Mouse (Mus musculus): ENCODE measurements around the gene Prepl.

Gene Prepl

DNA sequence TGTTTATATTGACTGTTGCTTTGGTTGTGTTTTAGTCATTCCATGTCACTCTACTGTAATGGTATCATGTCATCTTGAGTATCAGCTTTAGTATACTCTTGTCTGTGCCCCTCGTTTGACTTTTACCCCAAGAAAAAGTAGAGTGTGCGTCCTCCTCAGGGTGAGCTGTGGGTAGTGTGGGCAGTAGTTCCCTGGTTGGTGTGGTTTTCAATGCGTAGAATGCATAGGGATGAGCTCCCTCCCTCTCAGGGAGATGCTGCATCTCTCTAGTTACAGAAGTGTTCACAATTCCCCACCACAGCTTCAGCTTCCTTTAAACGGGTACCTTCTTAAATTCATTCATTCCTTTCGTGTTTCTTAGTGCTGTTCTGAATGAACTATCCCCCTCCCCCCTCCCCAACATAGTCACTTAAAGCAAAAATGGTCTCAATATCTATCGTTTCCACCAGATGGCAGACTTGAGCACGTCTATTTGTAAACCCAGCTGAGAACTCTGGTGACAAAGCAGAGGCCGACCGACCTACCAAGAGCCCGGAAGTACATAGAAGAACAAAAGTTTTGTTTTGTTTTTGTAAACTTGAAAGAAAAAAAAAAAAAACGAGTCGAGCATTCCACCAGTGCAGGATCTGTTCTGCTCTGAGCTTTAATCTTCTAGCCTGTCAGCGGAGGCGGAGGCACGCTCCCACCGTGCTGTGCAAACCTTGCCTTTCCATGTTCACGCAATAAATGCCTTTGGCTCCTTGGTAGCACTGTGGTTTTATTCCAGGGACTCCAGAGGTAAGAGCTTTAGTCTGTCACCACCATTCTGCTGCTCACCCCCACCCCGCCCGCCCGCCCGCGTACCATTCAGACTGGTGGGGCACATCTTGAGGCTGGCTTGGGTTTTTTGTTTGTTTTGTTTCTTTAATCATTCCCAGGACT, 66.5 kb downstream of the Prepl start:
- peak; percentile 90 for DNase-seq (ENCODE audit: low read depth, low spot score)

GRCm38 (mm10) chr17:85020343-85020742, 69.7 kb downstream of the Prepl start:
- no peak for DNase-seq (ENCODE audit: low read depth, low spot score)

- DNase-seq (ENCODE audit: low read depth, low spot score) = peak; percentile 53
Observed at GRCm38 (mm10) chr17:85018794-85019193, 71.2 kb downstream of the Prepl start.

DNA sequence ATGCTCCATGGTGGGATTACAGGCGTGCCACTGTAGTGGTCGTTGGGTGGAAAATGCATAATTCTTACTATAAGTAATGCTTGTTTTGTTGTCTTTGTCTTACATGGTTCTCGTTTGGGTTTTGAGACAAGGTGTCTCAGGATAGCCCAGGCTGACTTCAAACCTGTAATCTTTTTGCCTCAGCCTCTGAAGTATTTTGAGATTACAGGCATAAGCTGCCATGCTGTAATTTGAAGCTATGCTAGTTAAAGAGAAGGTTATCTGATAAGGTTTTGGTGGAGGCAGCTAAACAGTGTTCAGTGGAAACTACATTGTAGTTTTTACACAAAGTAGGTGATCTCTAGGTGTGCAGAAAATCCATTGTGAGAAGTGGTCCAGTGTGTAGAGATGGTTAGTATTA, 71.7 kb downstream of the Prepl start:
- no peak for DNase-seq (ENCODE audit: low read depth, low spot score)

DNA sequence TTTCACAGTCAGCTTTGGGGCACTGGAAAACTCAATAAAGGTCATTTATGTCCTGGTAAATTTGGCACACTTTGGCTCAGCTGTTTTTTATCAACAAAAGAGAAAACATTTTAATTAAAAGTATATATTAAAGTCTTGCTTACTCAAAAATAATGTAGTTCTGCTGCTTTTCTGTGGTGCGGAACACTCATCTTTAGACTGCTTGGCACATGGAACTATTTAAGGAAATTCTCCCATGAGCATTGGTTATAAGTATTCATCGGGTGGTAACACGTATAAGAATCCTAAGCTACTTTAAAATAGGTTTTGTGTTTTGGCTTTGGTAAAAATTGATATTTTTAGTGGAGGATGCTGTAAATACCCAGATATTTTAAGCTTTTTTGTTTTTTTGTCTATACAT, 75.4 kb downstream of the Prepl start:
- no peak for DNase-seq (ENCODE audit: low read depth, low spot score)

GRCm38 (mm10) chr17:85013485-85013884, 76.6 kb downstream of the Prepl start:
- no peak for DNase-seq (ENCODE audit: low read depth, low spot score)
